Mouse (Mus musculus): ENCODE results near the gene Galnt2.

The Galnt2 gene

GRCm38 (mm10) chr8:124323356-124323755 lies 92.2 kb downstream of the Galnt2 start:
- peak in 1 of 2 experiments; percentile 28 for DNase-seq (ENCODE audit: low spot score in 2 of 2)

DNA sequence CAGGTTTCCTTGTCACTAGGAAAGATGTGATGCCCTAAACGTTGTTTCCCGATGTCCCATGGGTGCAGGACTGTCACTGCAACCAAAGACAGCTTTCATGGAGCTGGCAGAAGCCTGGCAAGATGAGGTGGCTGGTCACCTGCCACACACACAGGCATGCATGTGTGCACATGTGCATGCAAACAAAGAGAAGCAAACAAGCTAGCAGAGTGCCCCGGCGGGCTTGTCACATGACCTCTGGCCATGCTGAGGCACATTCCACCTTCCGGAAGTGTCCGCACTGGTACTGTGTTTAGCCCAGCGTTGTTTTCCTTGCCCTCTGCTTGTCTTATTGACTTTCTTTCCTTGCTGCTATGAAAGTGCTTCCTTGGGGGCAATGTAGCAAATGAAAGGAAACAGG lies 97.1 kb downstream of the Galnt2 start:
- no peak for DNase-seq (ENCODE audit: low spot score in 2 of 2)

GRCm38 (mm10) chr8:124329690-124330089 lies 98.5 kb downstream of the Galnt2 start:
- no peak for DNase-seq (ENCODE audit: low spot score in 2 of 2)

GRCm38 (mm10) chr8:124330433-124330832 lies 99.2 kb downstream of the Galnt2 start:
- DNase-seq (ENCODE audit: low spot score in 2 of 2): no peak

DNA sequence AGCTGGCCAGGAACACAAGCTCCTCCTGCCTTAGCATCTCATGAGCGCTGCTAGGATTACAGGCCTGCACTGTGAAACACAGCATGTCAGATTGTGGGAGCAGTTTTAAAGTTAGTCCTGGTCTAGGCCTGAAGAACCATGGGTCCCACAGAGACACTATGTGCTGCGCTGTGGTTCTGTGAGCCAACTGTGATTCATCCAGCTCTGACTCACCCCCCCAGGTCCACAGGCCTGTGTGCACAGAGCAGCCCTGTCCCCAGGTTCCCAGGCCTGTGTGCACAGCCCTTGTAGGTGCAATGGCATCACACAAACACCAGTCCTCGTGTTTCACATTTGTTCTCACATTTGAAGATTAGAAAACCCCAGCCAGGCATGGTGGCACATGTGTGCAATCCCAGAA lies 99.9 kb downstream of the Galnt2 start:
- no peak for DNase-seq (ENCODE audit: low spot score in 2 of 2)

DNA sequence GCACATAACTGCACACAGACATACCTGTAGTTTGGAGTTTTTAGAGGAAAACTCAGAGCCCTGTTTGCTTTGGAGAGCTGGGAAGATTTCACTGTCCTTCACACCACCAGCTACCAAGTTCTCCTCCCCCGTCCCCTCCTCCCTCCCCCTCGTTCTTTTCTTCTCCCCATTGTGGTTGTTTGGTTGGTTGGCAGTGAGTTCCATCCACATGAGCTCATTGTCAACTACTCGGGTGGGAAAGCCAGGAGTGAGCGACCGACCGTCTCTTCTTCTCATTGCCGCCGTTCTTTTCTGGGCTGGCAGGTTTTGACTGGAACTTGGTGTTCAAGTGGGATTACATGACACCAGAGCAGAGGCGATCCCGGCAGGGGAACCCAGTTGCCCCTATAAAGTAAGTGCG lies 100.5 kb downstream of the Galnt2 start:
- DNase-seq (ENCODE audit: low spot score in 2 of 2): no peak

- no peak for DNase-seq (ENCODE audit: low spot score in 2 of 2)
These were observed 105.1 kb downstream of the Galnt2 start for GRCm38 (mm10) chr8:124336302-124336701.

- DNase-seq (ENCODE audit: low spot score in 2 of 2): no peak
These were observed 108.6 kb downstream of the Galnt2 start for GRCm38 (mm10) chr8:124339742-124340141.

- DNase-seq (ENCODE audit: low spot score in 2 of 2): no peak
These were observed 109.3 kb downstream of the Galnt2 start for GRCm38 (mm10) chr8:124340360-124341068.

DNA sequence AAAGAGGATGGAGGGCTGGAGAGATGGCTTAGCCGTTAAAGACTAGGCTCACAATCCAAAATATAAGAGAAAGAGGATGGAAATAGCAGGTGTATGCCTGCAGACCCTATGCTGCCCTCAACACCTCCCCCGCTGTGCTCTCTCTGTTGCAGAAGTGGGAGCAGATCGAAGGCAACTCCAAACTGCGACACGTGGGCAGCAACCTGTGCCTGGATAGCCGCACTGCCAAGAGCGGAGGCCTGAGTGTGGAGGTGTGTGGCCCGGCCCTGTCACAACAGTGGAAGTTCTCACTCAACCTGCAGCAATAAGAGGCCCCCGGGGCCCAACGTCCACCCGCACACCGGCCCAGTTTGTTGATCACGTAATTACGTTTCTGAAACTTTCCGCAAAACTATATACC lies 112.0 kb downstream of the Galnt2 start:
- no peak for DNase-seq (ENCODE audit: low spot score in 2 of 2)

DNA sequence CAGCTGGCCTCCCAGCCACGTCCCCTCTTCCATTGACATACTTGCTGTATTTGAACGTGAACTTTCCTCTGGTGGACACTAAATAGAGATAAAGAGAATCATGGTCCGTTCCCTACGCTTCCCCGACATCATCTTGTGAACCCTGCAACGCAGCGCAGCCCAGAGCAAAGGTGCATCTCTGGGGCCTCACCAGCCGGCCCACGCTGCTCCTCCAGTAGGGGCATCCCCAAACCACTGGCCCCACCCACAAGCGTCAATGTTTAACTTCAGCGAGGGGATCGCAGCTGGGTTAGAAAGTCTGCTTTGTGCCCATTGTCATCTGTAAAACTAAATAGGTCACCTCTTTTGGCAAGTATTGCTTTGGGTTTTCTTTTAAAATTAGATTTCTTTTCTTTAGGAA lies 112.8 kb downstream of the Galnt2 start:
- DNase-seq (ENCODE audit: low spot score in 2 of 2): no peak

DNA sequence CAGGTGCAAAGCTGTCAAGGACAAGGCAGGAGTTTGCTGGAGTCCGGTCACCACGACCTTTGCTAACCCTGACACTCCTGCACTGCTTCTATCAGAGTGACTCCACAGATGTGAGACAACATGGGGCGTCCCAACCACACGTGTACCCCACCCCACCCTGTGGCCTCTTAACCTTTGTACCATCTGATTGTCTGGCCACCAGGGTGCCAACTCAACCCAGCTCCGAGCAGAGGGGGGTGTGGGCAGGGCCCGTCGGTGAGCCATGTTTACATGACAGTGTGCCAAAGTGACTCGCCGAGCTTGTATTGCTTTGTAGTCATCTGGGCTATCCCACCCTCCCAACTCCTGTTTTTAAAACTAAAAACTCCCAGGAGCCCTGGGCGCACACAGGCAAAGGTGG lies 113.9 kb downstream of the Galnt2 start:
- DNase-seq (ENCODE audit: low spot score in 2 of 2): no peak

DNA sequence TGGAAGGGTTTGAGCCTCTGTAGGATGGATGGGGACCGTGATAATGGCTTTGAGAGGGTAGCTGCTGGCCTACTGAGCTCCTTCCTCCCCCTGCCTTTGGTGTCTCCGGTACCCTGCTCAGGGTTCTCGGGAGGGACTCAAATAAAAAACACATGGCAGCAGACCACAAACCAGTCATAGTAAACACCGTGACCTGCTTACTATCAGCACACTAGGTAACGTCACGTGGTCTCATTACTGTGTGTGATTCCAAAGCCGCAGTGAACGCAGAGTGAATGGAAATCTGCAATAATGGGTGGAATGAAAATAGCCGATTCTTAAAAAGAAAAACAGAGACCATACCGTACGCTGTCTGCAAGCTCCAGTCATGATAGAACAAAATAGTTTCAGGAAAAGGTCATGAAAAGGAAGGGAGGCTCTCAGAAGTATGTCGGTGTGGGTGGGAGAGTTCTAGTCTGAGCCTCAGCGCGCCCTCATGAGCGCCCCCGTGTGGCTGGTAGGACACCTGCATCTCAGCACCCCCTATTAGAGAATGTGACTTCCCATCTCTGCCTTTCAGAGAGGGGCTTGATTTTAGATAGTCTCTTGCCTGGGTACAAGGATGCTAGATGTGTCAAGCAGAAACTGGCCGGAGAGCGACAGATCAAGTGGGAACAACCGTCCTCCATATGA lies 115.8 kb downstream of the Galnt2 start:
- peak in 1 of 2 experiments; percentile 53 for DNase-seq (ENCODE audit: low spot score in 2 of 2)

DNA sequence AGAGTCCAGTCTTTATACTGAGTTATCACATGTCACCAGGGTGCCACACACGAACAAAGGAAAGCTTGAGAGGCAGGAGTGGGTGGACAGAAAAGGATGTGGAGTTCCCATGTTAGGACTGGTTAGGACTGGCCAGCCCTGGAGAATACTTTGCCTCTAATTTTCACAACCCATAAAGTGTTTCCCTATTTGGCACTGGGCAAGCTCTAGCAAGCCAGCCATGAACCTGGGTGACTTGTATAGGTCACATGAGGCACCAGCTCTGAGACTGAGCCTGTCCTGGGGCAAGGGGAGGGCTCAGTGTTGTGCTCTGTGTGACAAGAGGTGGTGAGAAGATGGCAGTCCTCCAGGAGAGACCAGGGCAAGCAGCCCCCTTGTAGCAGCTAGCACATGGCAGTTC lies 116.9 kb downstream of the Galnt2 start:
- DNase-seq (ENCODE audit: low spot score in 2 of 2): no peak

DNA sequence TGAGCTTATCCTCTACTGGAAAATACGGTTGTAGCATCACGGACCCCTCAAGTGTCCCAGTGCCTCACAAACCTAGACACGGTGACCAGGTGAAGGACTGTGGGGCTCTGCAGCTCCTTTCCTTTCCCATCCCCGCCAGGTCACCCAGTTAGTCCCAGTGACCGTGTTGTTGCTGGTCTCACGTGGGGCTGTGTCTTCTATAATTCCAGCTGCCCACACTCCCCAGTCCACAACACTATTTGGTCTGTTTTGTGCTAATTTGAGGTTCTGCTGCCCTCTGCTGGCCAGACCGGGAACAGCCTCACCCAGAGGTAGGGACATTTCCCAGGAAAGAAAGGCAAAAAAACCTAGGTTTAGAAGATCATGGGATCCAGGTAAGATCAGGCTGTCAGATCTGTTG lies 118.5 kb downstream of the Galnt2 start:
- DNase-seq (ENCODE audit: low spot score in 2 of 2): peak; percentile 52 to 88

GRCm38 (mm10) chr8:124351636-124352035 lies 120.4 kb downstream of the Galnt2 start:
- DNase-seq (ENCODE audit: low spot score in 2 of 2): no peak

DNA sequence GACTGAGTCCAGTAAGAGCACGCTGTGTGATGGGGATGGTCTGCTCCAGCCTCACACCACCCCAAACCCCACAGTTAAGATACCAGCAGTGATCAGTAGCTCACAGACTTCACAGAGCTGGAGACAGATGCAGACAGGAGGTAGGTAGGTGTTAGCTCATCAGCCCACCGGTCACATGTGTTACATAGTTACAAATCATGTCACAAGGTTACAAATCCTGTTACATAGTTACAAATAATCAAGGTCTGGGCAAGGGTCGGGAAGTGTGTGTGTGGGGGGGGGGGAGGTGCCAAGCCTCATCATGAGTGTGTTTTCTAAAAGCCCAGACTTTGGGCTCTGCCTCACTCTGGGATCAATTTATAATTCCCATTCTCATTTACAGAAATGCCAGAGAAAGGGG lies 129.7 kb downstream of the Galnt2 start:
- DNase-seq (ENCODE audit: low spot score in 2 of 2): no peak

DNA sequence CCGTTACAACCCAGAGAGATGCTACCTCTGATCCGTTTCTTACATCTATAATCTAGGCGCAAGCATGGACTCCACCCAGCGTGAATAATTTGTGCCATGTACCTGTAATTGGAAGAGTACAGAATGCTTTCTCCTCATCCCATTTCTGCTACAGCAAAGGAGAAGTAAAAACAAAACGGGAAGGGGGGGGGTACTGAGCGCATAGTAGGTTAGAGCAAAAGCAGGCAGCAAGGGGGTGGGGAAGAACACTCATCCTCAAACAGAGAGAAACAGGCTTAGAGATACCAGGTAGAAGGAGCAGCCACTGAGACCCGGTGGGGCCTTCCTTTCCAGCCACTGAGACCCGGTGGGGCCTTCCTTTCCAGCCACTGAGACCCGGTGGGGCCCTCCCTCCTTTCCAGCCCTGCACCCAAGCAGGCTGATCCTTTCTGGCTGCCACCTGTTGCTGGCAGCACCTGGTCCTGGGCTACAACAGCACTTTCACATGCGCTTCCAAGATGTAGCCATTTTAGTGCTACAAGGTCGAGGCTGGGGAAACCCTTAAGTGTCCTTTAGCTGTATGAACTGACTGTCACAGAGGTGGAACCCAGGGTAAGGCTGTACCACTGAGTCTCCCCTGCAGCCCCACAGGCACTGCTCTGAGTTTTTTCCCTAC lies 130.7 kb downstream of the Galnt2 start:
- no peak for DNase-seq (ENCODE audit: low spot score in 2 of 2)

DNA sequence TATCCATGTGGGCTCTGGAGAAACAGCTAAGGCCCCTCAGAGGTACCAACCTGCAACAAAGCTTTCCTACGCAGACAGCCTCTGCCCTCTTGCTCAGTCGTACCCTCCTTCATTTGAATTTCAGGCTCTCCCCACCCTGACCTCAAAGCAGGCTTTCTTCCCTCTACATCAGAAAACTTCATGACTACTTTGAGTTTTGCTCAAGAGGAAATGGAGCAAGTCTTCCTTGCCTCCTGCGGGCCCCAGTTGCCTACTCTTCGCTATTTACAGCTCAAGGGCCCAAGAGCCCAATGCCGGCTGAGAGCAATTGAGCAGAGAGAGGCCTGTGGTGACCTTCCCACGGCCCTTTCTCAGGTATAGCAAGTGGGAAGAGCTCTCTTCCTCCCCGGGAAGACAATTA lies 131.4 kb downstream of the Galnt2 start:
- DNase-seq (ENCODE audit: low spot score in 2 of 2): no peak

DNA sequence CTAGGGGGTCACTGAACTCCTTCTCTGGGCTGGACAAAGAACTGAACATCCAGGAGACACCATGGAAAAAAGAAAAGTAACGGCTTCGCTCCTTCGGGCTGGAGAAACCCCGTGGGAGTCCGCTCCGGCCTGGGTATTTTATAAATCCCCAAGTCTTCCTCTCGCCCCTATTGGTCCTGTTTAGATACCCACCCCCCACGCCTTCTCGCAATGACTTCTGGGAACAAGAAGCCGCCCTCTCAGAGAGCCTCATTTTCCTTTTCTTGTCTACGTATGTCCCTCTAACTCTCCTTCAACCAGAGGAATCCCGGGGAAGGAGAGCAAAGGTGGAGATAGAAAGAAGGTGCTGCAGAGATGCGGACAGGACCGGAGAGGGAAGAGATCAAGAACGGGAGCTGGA lies 132.1 kb downstream of the Galnt2 start:
- DNase-seq (ENCODE audit: low spot score in 2 of 2): no peak

DNA sequence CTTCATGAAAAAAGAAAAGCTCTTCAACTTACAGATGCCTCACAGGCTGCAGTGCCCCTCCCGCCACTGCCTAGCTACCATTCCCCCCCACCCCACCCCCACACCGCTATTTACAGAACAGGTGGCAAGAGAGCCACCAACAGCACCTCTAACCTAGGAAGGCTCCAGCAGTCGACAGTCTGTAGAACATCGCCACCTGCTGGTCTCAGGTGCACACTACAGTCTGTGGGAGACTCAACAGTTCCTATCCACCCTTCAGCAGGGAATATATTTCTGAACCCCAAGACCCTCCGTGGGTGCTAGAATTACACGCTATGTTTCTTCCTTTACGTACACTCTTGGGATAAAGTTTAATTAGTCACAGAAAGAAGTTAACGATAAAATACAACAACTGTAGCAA lies 137.0 kb downstream of the Galnt2 start:
- peak in 1 of 2 experiments; percentile 66 for DNase-seq (ENCODE audit: low spot score in 2 of 2)

DNA sequence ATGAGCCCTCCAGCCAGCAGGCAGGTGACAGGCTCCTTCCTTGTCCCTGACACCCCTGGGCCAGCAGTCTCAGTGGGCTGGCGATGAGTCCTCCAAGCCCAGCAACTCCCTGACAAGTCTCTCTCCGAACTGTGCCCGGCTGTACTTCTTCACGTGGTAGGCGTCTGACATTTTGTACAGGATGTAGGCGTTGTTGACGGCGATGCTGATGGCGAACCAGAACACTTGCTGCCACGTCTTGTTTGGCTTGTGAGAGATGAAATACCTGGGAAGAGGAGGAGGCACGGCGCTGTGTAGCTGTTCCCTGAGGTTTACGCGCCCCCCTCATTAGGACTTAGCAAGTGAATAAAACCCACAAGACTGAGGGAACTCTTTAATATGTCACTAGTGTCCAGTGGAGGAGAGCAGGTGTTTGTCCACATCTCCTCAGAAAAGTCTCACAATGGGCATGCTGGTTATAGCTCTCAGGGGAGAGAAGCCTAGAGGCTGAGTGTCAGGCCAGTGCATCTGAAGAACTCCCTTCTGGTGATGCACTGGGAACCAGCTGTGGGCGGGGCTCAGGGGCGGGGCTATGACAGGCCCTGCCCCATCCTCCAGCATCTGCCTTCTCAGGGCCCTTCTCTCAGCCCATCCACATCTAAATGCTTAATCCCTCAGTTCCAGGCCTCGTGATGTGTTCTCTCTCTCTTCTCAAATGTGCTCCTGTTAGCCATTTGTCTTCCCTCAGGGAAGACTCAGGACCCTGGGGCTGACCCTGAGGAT lies 139.4 kb downstream of the Galnt2 start:
- DNase-seq (ENCODE audit: low spot score in 2 of 2): no peak
